20 mouse cellular contexts compared by ENCODE assay signal in the genomic region with DNA sequence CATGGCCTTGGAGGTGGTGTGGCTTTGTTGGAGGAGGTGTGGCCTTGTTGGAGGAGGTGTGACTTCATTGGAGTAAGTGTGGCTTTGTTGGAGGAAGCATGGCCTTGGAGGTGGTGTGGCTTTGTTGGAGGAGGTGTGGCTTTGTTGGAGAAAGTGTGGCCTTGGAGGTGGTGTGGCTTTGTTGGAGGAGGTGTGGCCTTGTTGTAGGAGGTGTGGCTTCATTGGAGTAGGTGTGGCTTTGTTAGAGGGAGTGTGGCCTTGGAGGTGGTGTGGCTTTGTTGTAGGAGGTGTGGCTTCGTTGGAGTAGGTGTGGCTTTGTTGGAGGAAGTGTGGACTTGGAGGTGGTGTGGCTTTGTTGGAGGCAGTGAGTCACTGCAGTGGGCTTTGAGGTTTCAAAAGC.
A peak's percentile ranks its signal among the peaks of the same experiment; 100 is the strongest.
DNase-seq lines count a peak whose midpoint lies in the region; TF ChIP-seq lines count a peak whose summit lies in the region.
"Had no signal": no experiment of that assay in that cellular context is flagged by ENCODE, and none has a peak within 500 bp of the region (broad histone marks: within the 10 kb centered on the region; RNA-seq: fewer than 3 reads in every experiment).

No protein-coding gene starts in this region.

- in situ Hi-C loops in ES-E14 (cut with MboI; ENCODE audit: low sequenced_read_pairs in 2 of 2, unreplicated experiment in 2 of 2), result no loop called here

- H3K36me3 ChIP-seq in ES-E14 (ENCODE audit: control insufficient read depth, insufficient read depth, low read length, poor library complexity, severe bottlenecking), result no peaks in the 10 kb centered on the region
- H3K36me3 ChIP-seq: embryonic facial prominence, embryonic 13.5 days; embryonic facial prominence, embryonic 15.5 days; forebrain, embryonic 10.5 days; forebrain, embryonic 12.5 days had no signal

- intact Hi-C loops in gastrocnemius, postnatal 36 days (cut with DNase I), result loop anchor here (5.0 kb wide), 1 partner anchor 240 kb away; no protein-coding TSS in a partner anchor

- H3K4me1 ChIP-seq in ES-E14 (ENCODE audit: control insufficient read depth in 2 of 2, insufficient read depth in 2 of 2, low read length in 2 of 2, poor library complexity in 1 of 2), result no peaks in the 10 kb centered on the region
- H3K4me1 ChIP-seq: embryonic facial prominence, embryonic 13.5 days; embryonic facial prominence, embryonic 15.5 days had no signal

- no peak overlapping the region for H3K27ac ChIP-seq in ES-E14 (ENCODE audit: insufficient read depth, low read depth, low read length, poor library complexity, severe bottlenecking)
- H3K27ac ChIP-seq: embryonic facial prominence, embryonic 13.5 days; embryonic facial prominence, embryonic 15.5 days; forebrain, embryonic 10.5 days; forebrain, embryonic 12.5 days had no signal

- no peak overlapping the region for H3K4me3 ChIP-seq in ES-E14 (ENCODE audit: insufficient read depth in 1 of 2, low read depth in 1 of 2, low read length in 2 of 2, poor library complexity in 1 of 2, severe bottlenecking in 1 of 2)
- H3K4me3 ChIP-seq: embryonic facial prominence, embryonic 13.5 days; embryonic facial prominence, embryonic 15.5 days; erythroblast, embryonic 14.5 days; forebrain, embryonic 10.5 days; forebrain, embryonic 12.5 days had no signal

- no peaks in the 10 kb centered on the region for H3K9me3 ChIP-seq in ES-E14 (ENCODE audit: control insufficient read depth, insufficient read depth, low read depth, low read length)
- H3K9me3 ChIP-seq: embryonic facial prominence, embryonic 13.5 days; embryonic facial prominence, embryonic 15.5 days; forebrain, embryonic 10.5 days; forebrain, embryonic 12.5 days had no signal

- DNase-seq in ES-CJ7 (ENCODE audit: low read depth, low spot score), result peak; percentile 52
- peak; percentile 39 for DNase-seq in ES-E14 (ENCODE audit: low read depth, low spot score)
- DNase-seq in ZHBTc4 (ENCODE audit: low read depth, low spot score), result peak; percentile 76
- no peak for DNase-seq in spleen, postnatal 4 days (ENCODE audit: low spot score in 2 of 2)
- no peak for DNase-seq in gastrocnemius, postnatal 36 days
- DNase-seq: adrenal gland, adult 2 months; adrenal gland, postnatal 10 days; adrenal gland, postnatal 25 days; cerebellum, adult 11 months; cerebellum, adult 18-20 months; cerebellum, adult 8-10 months; cerebellum, adult 9-11 months; cerebellum, postnatal 14 days; cerebellum, postnatal 36 days; embryo, embryonic 11 days had no signal

- no peak overlapping the region for H3K9ac ChIP-seq in ES-E14 (ENCODE audit: insufficient read depth, low read depth, low read length, poor library complexity, severe bottlenecking)
- H3K9ac ChIP-seq: embryonic facial prominence, embryonic 13.5 days; embryonic facial prominence, embryonic 15.5 days; forebrain, embryonic 12.5 days had no signal

TF ChIP-seq in ES-E14, 5 proteins besides CTCF, POLR2A, EP300 and RAD21:
- TF ChIP-seq MAFK (IDR thresholded peaks at IDR 0.05; ENCODE audit: insufficient read depth, low read depth, low read length) (no peak), HCFC1 (IDR thresholded peaks at IDR 0.05; ENCODE audit: borderline replicate concordance, insufficient read depth, low read length) (no peak)
TF ChIP-seq in ES-E14: peak in this region for 0.

Comparison
In these comparisons a context has a peak if more than half of its experiments do, and no peak if none do; other contexts are left out.
1. DNase-seq: peak in ES-CJ7 (single experiment), ES-E14 (single experiment) and ZHBTc4 (single experiment); none in spleen, postnatal 4 days (0 of 2) and gastrocnemius, postnatal 36 days (0 of 2).